Mouse (Mus musculus) lung, postnatal 0 days (tissue): ENCODE results near the gene Myh10. TPM values are rescaled to one million over a fixed set of nuclear protein-coding genes. Genes with fewer than 3 reads are reported as not detected.

Experiments used
- ATAC-seq: fragments of 200-750 bp; cut with Nextera tagmentation; 2 replicates; pipeline ENCODE4 v1.8.0; 2017; ENCODE audit warnings: moderate library complexity
- DNase-seq: peaks from one replicate; pipeline ENCODE4 v3.0.0-alpha.2; 2016; ENCODE audit warnings: low spot score
- H3K27ac ChIP-seq: fragments of 300-500 bp; sonication (generic); 2 replicates; pipeline ENCODE4 v1.5.1; 2014; ENCODE audit warnings: antibody characterized with exemption, mild to moderate bottlenecking, low read length, mixed read lengths
- H3K27me3 ChIP-seq: fragments of 300-500 bp; sonication (generic); replicated peaks from 2 replicates; pipeline ENCODE4 v1.6.1; 2014; ENCODE audit warnings: low read length, mixed read lengths; ENCODE audit not compliant: insufficient read depth
- H3K36me3 ChIP-seq: fragments of 300-500 bp; sonication (generic); 2 replicates; pipeline ENCODE4 v1.6.1; 2014; ENCODE audit warnings: low read length, mixed read lengths; ENCODE audit not compliant: insufficient read depth
- H3K4me1 ChIP-seq: fragments of 300-500 bp; sonication (generic); 2 replicates; pipeline ENCODE4 v1.6.1; 2014; ENCODE audit warnings: antibody characterized with exemption, low read depth, low read length, mixed read lengths; ENCODE audit not compliant: insufficient read depth
- H3K4me2 ChIP-seq: fragments of 300-500 bp; sonication (generic); replicated peaks from 2 replicates; pipeline ENCODE4 v1.6.1; 2014; ENCODE audit warnings: low read depth, mild to moderate bottlenecking, low read length, moderate library complexity, mixed read lengths
- H3K4me3 ChIP-seq: fragments of 300-500 bp; sonication (generic); 2 replicates; pipeline ENCODE4 v1.5.1; 2014; ENCODE audit warnings: low read depth, low read length
- H3K9ac ChIP-seq: fragments of 300-500 bp; sonication (generic); replicated peaks from 2 replicates; pipeline ENCODE4 v1.6.1; 2014; ENCODE audit warnings: low read depth, mild to moderate bottlenecking
- H3K9me3 ChIP-seq: fragments of 300-500 bp; sonication (generic); 2 replicates; pipeline ENCODE4 v1.6.1; 2016; ENCODE audit warnings: low read length, mixed read lengths
- CTCF ChIP-seq: IDR thresholded peaks from 2 replicates; pipeline ENCODE4 v1.5.1; 2016; ENCODE audit warnings: antibody characterized with exemption, mild to moderate bottlenecking
- EP300 ChIP-seq: IDR thresholded peaks from 2 replicates; pipeline ENCODE4 v1.6.1; 2016; ENCODE audit warnings: antibody characterized with exemption, mild to moderate bottlenecking, control low read depth
- WGBS: fragments of 180-500 bp; shearing (Covaris S2); extraction: QIAGEN DNeasy Blood & Tissue Kit; methylation state at CpG from one replicate; pipeline ENCODE4 v1.1.7; 2014; 5-methylcytosine and 5-hydroxymethylcytosine counted together
- polyA plus RNA-seq: library from polyadenylated mRNA; unstranded; fragments of >200 nt; fragmentation: Nextera tagmentation; extraction: Ambion mirVana; gene quantifications from 2 replicates; pipeline ENCODE4 v1.2.1, GENCODE M21; 2015

Myh10 gene
- polyA plus RNA-seq, 1 experiment from 2014 or later = 51.8 TPM

DNA sequence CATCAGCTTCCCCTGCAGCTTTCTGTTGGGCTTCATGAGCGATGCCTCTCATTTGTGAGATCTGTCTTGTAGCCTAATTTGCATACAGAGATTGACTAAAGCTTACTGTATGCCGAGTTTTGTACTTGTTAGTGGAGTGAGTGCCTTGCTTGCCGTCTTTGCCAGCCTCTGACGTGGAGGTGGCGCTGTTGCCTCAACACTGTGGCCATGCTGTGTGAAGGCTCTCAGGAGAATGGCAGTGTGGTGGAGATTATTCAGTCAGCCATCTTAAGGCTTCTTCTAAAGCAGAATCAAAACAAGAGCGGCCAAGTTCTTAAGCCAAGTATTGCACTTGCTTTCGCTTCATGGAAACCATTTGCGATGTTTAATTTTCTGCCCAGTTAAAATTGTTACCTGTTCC lies 59.6 kb downstream of the Myh10 start:
- no peak overlapping the region for H3K4me3 ChIP-seq
- no peaks in the 10 kb centered on the region for H3K27me3 ChIP-seq
- H3K4me2 ChIP-seq = no peak overlapping the region
- ATAC-seq (no peak), DNase-seq (no peak)
- TF ChIP-seq CTCF = peak; percentile 52
- TF ChIP-seq EP300 = no peak
- no peak overlapping the region for H3K9ac ChIP-seq
- H3K4me1 ChIP-seq = no peaks in the 10 kb centered on the region
- H3K36me3 ChIP-seq = no peaks in the 10 kb centered on the region
- no peak overlapping the region for H3K27ac ChIP-seq
- 85% methylated on average over 8 of the region's 8 CpGs for WGBS
- H3K9me3 ChIP-seq = no peaks in the 10 kb centered on the region

GRCm38 (mm10) chr11:68754283-68754682 lies 62.9 kb downstream of the Myh10 start:
- Histone ChIP-seq H3K9me3 (no peaks in the 10 kb centered on the region), H3K36me3 (no peaks in the 10 kb centered on the region), H3K4me2 (no peak overlapping the region), H3K27ac (no peak overlapping the region), H3K4me3 (no peak overlapping the region), H3K4me1 (no peaks in the 10 kb centered on the region), H3K9ac (no peak overlapping the region), H3K27me3 (no peaks in the 10 kb centered on the region)
- 79% methylated on average over 7 of the region's 7 CpGs for WGBS
- DNase-seq = no peak
- ATAC-seq = no peak
- no peak for TF ChIP-seq CTCF
- TF ChIP-seq EP300 = no peak

- H3K4me2 ChIP-seq = no peak overlapping the region
- no peak overlapping the region for H3K4me3 ChIP-seq
- DNase-seq (no peak), ATAC-seq (no peak)
- TF ChIP-seq CTCF (no peak), EP300 (no peak)
- no peak overlapping the region for H3K9ac ChIP-seq
- H3K27me3 ChIP-seq = no peaks in the 10 kb centered on the region
- H3K4me1 ChIP-seq = no peaks in the 10 kb centered on the region
- 88% methylated on average over 11 of the region's 11 CpGs for WGBS
- H3K36me3 ChIP-seq = no peaks in the 10 kb centered on the region
- no peaks in the 10 kb centered on the region for H3K9me3 ChIP-seq
- no peak overlapping the region for H3K27ac ChIP-seq
Observed at GRCm38 (mm10) chr11:68756456-68757348, 65.3 kb downstream of the Myh10 start.

- DNase-seq (no peak), ATAC-seq (no peak)
- Histone ChIP-seq H3K9ac (no peak overlapping the region), H3K27ac (no peak overlapping the region), H3K27me3 (no peaks in the 10 kb centered on the region), H3K4me1 (no peaks in the 10 kb centered on the region), H3K36me3 (peaks cover 15% of the 10 kb centered on the region; the same call in 1 of the 2 replicates), H3K4me2 (no peak overlapping the region), H3K4me3 (no peak overlapping the region), H3K9me3 (no peaks in the 10 kb centered on the region)
- WGBS = 91% methylated on average over 3 of the region's 3 CpGs
- no peak for TF ChIP-seq CTCF
- TF ChIP-seq EP300 = no peak
Observed at GRCm38 (mm10) chr11:68759691-68760090, 68.3 kb downstream of the Myh10 start.

- ATAC-seq (no peak), DNase-seq (no peak)
- WGBS = 84% methylated on average over 4 of the region's 4 CpGs
- H3K27ac ChIP-seq = no peak overlapping the region
- H3K4me1 ChIP-seq = no peaks in the 10 kb centered on the region
- H3K9ac ChIP-seq = no peak overlapping the region
- no peaks in the 10 kb centered on the region for H3K27me3 ChIP-seq
- H3K9me3 ChIP-seq = no peaks in the 10 kb centered on the region
- H3K4me2 ChIP-seq = no peak overlapping the region
- peaks cover 24% of the 10 kb centered on the region; the same call in 1 of the 2 replicates for H3K36me3 ChIP-seq
- TF ChIP-seq EP300 (no peak), CTCF (no peak)
- no peak overlapping the region for H3K4me3 ChIP-seq
Observed at GRCm38 (mm10) chr11:68761155-68761554, 69.8 kb downstream of the Myh10 start.

- Histone ChIP-seq H3K4me2 (no peak overlapping the region), H3K9me3 (no peaks in the 10 kb centered on the region), H3K4me1 (no peaks in the 10 kb centered on the region), H3K9ac (no peak overlapping the region), H3K36me3 (peaks cover 24% of the 10 kb centered on the region; the same call in 1 of the 2 replicates), H3K27ac (no peak overlapping the region), H3K4me3 (no peak overlapping the region), H3K27me3 (no peaks in the 10 kb centered on the region)
- TF ChIP-seq EP300 (no peak), CTCF (no peak)
- ATAC-seq (no peak), DNase-seq (no peak)
- 75% methylated on average over 6 of the region's 6 CpGs for WGBS
Observed at GRCm38 (mm10) chr11:68761664-68762063, 70.3 kb downstream of the Myh10 start.
